Mouse (Mus musculus) myocyte (in vitro differentiated cells): ENCODE data around the gene Alg13.

Experiments used
- CEBPB ChIP-seq: IDR thresholded peaks from 2 replicates; pipeline ENCODE4 v1.6.1; 2011; ENCODE audit warnings: mild to moderate bottlenecking, moderate library complexity; ENCODE audit not compliant: poor library complexity, insufficient read depth, severe bottlenecking
- E2F4 ChIP-seq: IDR thresholded peaks from one replicate; pipeline ENCODE4 v1.6.1; 2011; ENCODE audit warnings: mild to moderate bottlenecking, control low read depth, moderate library complexity; ENCODE audit not compliant: insufficient read depth
- POLR2A ChIP-seq: IDR thresholded peaks from one replicate; pipeline ENCODE4 v1.6.1; 2011; ENCODE audit warnings: low read depth, mild to moderate bottlenecking, control low read depth, moderate library complexity; ENCODE audit not compliant: insufficient read length
- POLR2AphosphoS2 ChIP-seq: IDR thresholded peaks from one replicate; pipeline ENCODE4 v1.6.1; 2011; ENCODE audit warnings: low read depth, control low read depth; ENCODE audit not compliant: insufficient read length
- REST ChIP-seq: IDR thresholded peaks from one replicate; pipeline ENCODE4 v1.6.1; 2011; ENCODE audit warnings: mild to moderate bottlenecking, control low read depth, moderate library complexity; ENCODE audit not compliant: insufficient read depth, insufficient read length
- TCF12 ChIP-seq: IDR thresholded peaks from one replicate; pipeline ENCODE4 v1.6.1; 2011; ENCODE audit warnings: mild to moderate bottlenecking, control low read depth; ENCODE audit not compliant: poor library complexity, insufficient read depth, severe bottlenecking
- USF1 ChIP-seq: IDR thresholded peaks from one replicate; pipeline ENCODE4 v1.6.1; 2011; ENCODE audit warnings: low read depth, mild to moderate bottlenecking, control low read depth, moderate library complexity

- TF ChIP-seq POLR2A (no peak), CEBPB (no peak), USF1 (no peak), E2F4 (no peak), REST (no peak), TCF12 (no peak), POLR2AphosphoS2 (no peak)
Measured at GRCm38 (mm10) chrX:144421091-144421490, 103.5 kb downstream of the Alg13 start.
